Mouse (Mus musculus) lung, adult 18-20 months (tissue): Measurements from ENCODE around the gene Echdc3.

Experiments
- DNase-seq, 2 experiments: peaks; one replicate each; pipeline ENCODE4 v3.0.0; 2022; ENCODE audit warnings: mixed read lengths in 2 of 2

Gene Echdc3

DNA sequence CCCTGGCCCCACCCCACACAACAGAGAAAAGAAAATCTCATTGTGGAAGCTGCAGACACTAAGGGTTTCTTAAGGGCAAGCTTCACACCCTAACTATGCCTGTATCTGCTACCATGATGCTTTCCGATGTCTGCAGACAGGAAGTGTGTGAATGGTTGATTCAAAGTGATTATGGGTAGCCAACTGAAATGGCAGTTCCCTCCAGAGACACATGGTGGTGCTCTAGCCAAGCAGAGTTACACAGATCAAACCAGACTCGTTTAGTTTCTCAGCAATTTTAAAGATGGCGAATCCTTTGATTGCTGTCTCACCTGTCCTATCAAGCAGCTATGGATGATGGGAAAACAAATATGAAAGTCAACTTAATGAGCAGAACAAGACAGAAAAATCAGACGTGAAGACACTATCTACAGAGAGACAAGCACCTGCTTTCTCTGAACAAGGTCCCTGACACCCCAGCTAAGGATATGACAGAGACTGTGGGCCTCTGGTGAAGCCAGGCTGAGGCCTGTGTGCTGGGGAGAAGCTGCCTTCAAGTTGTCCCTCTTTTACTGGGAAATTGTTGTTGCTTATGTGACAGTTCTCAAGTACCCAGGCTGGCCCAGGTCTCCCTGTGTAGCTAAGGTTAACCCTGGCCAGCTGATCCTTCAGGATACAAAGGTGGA, 7.4 kb upstream of the Echdc3 start:
- peak; percentile 71 to 76 for DNase-seq

DNA sequence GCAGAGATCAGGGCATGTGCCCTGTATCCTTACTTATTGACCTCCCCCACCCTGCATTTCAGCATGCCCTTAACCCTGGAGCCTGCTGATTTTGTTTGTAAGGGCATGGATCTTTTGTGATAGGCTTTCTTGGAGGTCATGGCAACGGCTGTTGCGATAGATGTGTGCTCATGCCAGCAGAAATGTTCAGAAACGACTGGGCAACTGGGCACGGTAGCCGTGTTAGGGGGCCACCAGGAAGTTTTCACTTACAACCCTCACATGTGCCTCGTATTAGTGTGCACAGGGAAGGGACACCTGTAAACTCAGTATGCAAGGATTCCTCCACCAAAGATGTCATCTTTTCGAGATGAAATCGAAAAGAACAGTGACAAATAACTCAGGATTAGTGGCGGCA, 508 bp downstream of the Echdc3 start:
- no peak for DNase-seq

DNA sequence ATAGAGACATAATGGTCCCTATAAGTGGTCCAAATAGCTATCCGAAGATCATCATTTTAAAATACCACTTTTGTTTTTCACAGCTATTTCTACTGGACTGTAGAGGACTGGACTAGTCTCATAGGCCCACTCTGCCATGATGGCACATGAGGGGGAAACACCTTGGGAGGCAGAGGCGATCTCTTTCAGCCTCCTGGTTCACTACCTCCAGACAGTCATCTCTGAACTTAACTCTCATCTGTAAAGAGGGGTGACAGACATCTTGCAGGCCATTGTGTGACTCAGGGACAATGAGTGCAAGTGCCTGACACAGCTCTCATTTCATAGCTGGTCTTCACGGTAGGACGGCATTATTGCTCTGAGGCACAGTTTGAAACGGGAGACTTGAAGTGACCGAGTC, 2.0 kb downstream of the Echdc3 start:
- no peak for DNase-seq

DNA sequence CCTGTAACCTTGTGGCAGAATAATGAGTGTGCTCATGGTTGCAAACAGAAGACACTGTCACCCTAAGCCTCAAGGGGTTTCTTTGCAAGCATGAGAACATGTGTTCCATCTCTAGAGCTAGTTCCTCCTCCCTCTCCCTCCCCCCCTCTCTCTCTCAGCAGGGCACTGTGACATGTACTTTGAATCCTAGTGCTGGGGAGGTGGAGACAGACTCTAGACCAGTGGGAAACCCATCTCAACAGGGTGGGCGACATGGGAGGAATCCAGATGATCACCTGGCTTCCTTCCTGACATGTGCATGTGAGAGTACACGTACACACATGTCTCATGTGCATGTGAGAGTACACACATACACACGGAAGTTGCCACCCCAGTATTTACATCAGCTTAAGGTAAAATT, 3.1 kb downstream of the Echdc3 start:
- DNase-seq, result no peak

DNA sequence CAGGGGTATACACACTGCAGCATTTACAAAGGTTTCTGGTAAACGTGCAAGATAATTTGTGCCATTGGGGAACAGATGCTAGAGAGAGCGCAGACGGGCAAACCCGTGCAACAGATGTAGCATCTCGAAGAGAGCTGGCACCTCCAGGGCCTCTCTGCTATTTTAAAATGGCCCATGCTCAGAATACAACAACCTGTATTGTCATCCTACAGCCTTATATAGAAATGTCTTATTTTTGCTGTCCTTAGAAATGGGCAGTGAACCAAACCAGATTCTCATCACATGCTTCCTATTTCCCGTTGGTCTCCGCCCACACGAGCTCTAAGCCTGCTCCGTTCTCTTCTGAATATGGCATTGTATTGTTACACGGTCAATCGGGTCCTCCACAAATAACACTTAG, 3.7 kb downstream of the Echdc3 start:
- no peak for DNase-seq

DNA sequence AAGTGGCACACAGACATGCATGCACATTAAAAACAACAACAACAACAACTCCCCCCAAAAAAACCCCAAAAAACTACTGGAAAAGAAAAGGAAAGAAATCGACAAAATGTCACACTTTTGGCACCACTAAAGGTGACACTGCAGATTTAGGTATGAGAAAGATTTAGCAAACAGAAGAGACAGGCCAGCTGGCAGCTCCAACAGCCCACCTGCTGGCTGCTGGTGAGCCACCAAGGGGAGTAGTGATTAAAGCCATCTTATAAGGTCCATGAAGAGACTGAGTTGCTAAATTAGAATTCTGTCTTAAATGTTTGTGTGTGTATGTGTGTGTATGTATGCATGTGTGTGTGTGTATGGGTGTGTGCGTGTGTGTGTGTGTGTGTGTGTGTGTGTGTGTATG, 5.1 kb downstream of the Echdc3 start:
- DNase-seq, result no peak

DNA sequence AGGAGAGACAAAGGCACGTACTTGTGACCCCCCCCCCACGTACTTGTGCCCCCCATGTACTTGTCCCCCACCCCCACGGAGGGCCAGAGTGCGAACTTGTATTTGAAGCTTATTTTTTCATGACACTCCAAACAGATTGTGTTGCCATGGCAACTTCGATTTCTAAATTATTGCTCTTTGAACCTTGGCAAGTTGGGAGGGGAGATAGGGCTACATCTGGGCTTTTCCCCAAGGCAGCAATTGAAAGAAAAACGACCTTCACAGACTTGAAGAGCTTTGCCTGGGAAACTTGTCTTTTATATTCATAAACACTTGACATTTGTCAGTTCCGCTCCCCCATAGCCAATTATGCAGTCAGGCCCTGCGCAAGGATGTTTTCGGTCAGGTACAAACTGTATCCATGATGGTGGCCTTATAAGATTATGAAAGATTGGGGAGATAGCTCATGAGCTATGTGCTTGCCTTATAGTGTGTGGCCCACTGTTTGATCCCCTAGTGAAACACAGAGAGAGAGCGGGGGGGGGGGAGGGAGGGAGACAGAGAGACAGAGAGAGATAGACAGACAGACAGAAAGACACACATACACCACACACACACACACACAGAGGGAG, 16.4 kb downstream of the Echdc3 start:
- peak in 1 of 2 experiments; percentile 26 for DNase-seq

DNA sequence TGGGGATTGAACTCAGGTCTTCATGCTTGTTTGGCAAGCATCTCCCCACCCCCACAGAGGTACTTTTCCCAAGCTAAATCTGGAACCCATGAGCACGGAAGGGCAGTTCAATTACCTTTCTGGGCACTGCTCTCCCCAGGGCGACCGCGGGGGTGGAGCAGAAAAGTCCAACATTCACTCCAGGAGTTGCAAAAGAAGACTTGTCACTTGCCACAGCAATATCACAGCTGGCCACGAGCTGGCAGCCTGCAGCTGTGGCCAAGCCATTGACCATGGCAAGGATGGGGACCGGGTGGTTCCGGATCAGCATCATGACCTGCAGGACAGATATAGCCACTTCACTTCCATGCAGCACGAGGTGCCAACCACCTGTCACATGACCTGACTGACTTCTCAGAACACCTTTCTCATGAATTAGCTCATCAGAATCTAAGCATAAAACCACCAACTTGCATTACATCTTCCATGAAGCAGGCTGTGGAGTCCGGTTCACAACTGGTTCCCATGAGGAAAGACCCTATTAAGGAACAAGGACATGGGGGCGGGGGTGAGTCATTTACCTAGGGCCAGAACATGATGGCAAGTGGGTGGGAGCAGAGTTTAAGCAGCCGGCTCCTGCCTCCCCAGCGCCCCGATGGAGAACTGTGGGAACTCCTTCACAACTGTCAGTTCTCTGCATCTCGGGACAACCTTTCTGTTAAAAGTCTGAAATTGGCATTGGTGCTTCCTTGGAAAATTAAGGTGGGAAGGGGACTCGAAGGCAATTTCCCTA, 17.2 kb downstream of the Echdc3 start:
- DNase-seq, result peak; percentile 25 to 42

DNA sequence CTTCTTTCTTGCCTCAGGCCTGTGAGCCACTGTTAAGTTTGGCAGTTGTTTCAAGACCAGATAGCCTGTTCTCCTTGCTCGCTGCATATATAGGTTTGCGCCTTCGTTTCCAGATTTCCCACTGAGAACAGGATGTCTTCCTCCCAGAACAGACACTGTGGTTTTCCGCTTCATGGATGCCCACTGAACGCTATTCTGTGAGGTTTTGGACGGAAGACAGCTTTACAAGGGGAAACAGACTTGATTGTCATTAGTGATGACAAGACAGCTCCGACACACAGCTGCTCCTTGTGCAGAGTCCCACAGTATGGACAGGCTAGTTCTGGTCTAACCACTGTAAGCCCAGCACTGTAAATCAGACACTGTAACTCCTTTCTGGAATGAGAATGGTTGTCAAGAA, 18.3 kb downstream of the Echdc3 start:
- no peak for DNase-seq

DNA sequence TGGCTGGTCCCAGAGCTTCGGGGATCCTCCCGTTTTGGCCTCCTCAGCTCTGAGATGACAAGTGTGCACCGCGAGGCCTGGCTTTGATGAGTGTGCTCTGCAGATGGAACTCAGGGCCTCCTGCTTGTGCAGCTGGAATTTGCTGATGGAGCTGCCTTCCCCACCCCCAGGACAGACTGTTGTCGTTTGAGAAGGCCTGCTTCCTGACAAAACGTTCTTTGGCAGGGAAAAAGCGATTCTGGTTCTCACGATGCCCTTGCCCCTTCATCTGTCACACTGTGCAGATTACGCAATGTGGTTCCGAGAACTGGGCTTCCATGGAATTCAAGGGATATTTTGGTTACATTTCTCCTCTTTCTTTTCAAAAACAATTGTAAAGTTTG, 19.3 kb downstream of the Echdc3 start:
- DNase-seq, result peak; percentile 50 to 63

DNA sequence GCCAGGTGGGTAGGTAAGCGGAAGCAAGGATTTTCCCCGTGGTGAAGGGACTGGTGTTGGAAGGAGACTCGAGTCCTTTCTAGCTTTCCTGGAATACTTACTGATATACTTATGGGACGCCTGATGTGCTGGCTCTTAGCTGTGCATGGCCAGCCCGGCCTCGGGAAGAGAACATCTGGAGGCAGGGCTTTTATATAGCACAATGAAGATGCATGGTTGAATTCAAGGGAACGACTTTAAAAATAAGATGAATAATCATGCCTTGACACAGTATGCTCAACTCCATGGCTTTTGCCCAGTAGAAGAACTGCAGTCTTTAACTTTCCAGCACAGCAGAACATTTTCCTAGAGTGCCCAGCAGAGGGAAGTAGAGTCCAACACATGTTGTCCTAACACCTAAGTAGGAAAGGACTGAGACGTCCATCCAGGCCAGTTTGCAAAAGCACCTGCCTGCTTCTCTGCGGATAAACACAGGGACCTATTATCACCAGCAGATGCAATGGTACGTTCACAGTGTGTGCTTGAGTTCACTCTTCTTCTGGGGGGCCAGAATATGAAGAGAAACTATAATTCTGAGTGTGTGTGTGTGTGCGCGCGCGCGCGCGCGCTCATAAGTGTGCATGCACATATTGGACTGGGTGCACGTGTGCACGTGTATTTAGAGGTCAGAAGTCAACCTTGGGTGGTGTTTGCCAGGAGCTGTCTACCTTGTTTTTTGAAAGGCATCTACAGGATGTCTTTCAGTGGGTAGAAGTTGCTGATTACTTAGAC, 19.8 kb downstream of the Echdc3 start:
- DNase-seq, result peak; percentile 64 to 73

DNA sequence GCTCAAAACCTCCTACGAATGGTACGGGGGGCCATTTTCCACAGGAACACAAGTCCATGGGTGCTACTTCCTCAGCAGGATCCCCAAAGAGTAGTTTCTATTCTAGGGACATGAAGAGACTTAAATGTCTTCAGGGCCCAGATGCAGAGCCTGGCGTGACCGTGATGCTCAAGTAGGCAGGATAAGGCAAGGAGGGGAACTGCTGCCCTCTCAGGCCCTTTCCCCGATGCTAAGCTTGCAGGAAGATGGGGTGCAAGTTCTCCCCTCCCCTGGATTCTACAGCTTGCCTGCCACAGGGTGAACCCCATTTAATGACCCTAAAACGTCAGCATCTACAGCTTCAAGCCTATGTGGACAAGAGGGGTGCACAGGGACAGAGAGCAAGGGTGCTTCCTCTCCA, 22.8 kb downstream of the Echdc3 start:
- DNase-seq, result no peak

DNA sequence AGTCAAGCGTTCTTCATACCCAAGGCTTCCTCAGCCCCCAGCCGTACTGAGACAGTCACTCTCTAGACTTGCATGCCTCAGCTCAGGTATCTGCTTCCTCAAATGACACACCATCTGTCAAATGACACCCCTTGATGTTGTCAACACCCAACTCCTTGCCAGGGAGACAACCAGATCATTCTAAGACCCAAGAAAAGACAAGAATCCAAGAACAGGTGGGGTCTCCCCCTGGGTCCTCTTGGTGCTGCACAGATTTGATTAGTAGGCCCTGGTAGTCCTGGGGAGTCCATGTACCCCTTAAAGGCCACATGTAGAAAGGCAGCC, 23.2 kb downstream of the Echdc3 start:
- no peak for DNase-seq

DNA sequence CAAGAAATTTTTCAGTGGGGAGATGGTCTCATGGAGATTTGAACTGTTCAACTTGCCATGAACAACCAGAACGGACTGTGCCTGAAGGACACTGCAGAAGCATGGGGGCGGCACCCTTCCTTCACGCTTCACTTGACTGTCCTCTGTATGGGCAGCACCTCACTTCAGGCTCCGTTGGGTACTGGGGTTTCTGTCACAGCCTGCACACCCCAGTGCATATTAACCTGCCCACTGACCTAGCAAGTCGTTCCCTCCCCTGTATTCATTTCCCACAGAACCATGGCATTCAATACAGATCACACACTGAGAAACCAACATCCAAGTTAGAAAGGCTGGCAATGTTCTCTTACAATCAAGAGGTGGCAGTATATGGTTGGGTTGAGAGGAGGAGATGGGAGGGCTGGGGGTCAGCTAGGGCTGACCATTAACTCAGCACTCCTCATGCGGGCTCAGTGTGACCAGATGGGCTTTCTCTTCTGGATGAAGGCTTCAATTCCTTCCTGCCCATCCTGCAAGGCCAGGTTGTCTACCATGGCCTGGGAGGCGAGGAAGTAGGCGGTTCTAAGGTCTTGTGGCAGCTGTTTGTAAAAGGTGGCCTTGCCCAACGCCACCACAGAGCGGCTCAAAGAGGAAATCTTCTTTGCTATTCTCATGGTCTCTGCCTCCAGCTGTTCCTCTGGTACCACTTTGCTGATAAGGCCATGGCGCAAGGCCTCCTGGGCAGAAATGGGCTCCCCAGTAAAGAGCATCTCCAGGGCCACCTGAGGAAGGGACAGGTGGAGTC, 23.8 kb downstream of the Echdc3 start:
- DNase-seq, result no peak

DNA sequence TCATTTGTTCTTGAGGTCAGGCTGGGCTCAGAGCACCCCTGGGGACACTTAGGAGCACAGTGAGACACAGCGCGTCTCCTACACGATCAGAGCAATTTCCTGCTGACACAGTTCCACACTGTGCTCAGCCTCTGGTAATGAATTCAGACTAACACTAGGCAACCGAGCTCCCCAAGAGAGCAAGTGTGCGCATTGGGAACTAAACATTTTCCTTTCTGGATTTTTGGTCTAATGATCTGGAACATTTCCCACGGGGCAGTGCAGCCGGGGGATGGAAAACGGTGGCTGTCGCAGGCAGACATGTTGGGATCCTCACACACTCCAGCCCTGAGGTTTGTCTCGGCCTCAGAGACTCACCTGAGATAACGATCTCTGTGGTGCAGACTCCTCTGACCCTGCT, 25.4 kb downstream of the Echdc3 start:
- no peak for DNase-seq

DNA sequence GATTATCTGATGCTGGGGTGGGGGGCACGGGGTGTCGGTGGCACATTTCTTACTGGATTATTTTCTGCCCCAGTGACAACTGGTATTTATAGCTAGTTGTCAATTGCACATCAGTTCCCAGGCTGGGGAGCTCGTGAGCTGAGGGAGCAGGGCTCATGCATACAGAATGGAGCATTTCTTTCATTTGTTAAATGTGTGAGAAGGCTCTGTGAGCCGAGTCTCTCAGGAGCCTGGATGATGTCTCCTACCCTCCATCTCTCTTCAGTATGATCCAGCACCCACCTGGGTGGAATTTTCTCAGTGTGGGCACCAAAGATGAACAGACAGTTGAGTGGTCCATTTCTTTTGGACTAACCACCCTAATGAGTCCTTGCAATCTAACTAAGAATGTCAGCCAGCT, 25.9 kb downstream of the Echdc3 start:
- DNase-seq, result no peak

DNA sequence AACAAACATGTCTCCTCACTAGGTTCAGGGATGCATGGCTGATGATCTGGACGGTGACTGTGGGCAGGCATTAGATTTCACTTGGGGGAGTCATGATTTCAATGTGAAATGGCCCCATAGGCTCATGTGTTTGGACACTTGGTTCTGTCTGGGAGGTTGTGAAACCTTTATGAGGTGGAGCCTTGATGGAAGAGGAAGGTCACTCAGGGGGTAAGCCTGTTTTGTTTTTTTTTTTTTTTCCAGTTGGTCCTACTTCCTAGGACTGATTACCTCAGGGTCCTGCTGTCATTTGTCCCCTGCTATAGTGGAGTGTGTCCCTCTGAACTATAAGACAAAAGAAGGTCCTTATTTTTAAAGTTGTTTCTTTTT, 33.1 kb downstream of the Echdc3 start:
- no peak for DNase-seq

DNA sequence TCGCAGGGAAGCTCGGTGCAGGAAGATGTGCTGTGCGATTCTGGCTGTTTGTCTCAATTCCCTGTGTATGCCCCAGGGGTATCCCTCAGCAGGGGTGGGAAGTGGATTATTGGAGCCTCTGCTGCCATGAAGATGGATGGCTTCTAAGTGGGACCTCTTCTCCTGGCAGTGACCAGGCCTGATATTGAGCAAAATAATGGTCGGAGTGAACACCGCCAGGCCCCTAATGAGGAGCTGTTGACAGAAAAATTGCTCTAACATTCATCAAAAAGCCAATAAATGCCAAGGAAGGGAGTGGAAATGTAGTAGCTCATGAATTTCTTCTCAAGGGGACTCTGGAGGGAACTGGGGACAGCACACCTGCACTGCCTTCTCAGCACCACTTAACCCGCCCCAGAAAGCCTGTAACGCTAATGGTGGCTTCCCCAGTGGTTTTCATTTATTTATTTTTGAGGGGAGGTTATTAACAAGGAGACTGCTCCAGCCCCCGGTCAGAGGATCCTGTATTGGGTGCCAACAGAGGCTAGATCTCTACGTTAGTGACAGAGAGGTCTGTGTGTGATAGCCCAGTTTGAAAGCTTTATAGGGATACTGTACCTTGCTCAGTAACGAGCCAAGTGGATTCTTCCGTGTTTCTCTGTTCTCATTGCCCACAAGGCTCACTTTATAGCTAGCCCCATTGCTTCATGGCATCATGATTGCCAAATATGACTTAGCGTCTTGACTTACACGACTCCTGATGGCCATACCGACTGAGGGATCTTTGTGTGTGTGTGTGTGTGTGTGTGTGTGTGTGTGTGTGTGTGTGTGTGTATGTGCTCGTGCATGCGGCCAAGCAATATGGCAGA, 33.7 kb downstream of the Echdc3 start:
- no peak for DNase-seq

DNA sequence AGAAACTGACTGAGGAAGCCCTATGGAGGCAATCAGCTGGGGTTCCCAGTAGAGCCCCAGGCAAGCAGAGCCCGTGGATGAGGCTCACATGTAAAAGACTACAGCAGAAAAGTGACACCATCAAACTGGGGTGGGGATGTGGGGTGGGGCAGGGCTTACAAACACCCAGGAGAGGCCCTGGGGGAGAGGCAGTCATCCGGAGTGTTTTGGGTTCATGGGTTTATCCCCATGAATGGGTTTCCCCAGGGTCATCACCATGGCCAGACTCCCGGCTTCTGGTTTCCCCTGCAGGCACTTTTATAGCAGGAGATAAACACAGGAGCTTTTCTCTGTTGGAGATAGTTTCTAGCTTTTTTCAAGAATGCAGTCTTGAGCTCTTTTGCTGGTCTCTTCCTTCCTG, 39.8 kb downstream of the Echdc3 start:
- no peak for DNase-seq

DNA sequence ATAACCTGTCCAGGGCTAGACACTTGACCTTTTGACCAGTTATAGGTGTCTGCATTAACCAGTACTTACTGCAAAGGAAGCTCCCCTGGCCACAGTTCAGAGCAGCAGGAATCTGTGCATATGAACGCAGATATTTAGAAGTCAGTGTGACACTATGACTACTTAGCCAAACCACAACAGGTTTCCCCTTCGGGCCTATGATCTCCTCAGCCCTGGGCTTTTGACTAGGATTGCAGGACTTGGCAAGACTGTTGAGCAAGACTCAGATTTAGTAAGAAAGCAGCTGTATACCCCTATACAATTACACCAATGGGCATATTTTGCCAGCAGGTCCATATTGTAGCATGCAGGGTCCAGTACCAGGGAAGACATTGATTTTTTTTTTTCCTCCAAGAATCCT, 44.3 kb downstream of the Echdc3 start:
- DNase-seq, result no peak

DNA sequence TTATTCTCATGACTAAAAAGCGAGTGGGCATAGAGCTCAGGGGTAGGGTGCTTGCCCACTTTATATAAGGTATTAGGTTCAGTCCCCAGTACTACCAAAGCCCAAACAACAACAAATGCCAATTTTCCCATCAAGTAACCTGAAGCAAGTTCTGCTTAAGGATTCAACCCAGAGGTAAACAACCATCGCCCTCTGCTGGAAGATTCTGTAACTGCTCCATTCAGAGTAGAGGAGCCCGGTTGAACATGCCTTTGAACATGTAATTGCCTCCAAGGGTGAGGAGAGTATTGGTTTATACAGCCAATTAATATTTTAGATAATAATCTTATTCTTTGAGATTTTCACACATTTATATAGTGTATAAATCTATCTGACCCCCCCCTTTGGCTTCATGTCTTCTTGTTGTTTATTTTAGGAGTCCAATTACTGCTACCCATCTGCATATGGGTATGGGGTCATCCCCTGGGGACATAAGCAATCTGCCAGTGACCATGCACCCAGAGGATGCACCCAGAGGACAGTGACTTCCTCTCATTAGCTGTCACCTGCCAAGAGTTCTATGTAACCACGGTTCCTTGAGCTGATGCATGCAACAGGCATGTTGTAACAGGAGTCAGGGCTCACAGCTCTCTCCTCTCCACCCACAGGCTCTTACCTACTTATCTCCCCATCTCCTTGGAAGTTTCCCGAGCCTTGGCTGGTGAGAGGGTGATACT, 44.8 kb downstream of the Echdc3 start:
- DNase-seq, result peak; percentile 60 to 74
